Mouse (Mus musculus) cortical plate, adult 2 months (tissue): ENCODE measurements around the gene Hagh.

Source experiments
- CTCF ChIP-seq: fragments of 200-500 bp; IDR thresholded peaks from 2 replicates; pipeline ENCODE4 v1.5.1; 2011; ENCODE audit warnings: mild to moderate bottlenecking, control low read depth, low read length; ENCODE audit not compliant: insufficient read depth; ENCODE audit errors: extremely low read depth
- POLR2A ChIP-seq: fragments of 200-500 bp; IDR thresholded peaks from 2 replicates; pipeline ENCODE4 v1.6.1; 2011; ENCODE audit warnings: mild to moderate bottlenecking, low read length, control low read depth; ENCODE audit not compliant: insufficient read depth; ENCODE audit errors: extremely low read depth

GRCm38 (mm10) chr17:24847386-24847785 lies 7.4 kb downstream of the Hagh start:
- no peak for TF ChIP-seq CTCF
- no peak for TF ChIP-seq POLR2A
